Mouse (Mus musculus) neural tube, embryonic 13.5 days (tissue): Measurements from ENCODE around the gene Lep. TPM values are rescaled to one million over a fixed set of nuclear protein-coding genes. Genes with fewer than 3 reads are reported as not detected.

Experiments used
- ATAC-seq: fragments of 200-750 bp; cut with Nextera tagmentation; 2 replicates; pipeline ENCODE4 v1.8.0; 2017; ENCODE audit warnings: low read depth, mild to moderate bottlenecking, moderate TSS enrichment, moderate library complexity
- H3K27ac ChIP-seq: fragments of 300-500 bp; sonication (generic); replicated peaks from 2 replicates; pipeline ENCODE4 v1.5.1; 2015; ENCODE audit warnings: moderate library complexity, mild to moderate bottlenecking, inconsistent platforms
- H3K27me3 ChIP-seq: fragments of 300-500 bp; sonication (generic); 2 replicates; pipeline ENCODE4 v1.6.1; 2015; ENCODE audit warnings: mild to moderate bottlenecking, inconsistent platforms
- H3K36me3 ChIP-seq: fragments of 300-500 bp; sonication (generic); 2 replicates; pipeline ENCODE4 v1.6.1; 2015; ENCODE audit warnings: mild to moderate bottlenecking, inconsistent platforms
- H3K4me1 ChIP-seq: fragments of 300-500 bp; sonication (generic); replicated peaks from 2 replicates; pipeline ENCODE4 v1.6.1; 2015; ENCODE audit warnings: inconsistent platforms
- H3K4me2 ChIP-seq: fragments of 300-500 bp; sonication (generic); 2 replicates; pipeline ENCODE4 v1.6.1; 2015; ENCODE audit warnings: inconsistent platforms, mild to moderate bottlenecking, moderate library complexity
- H3K4me3 ChIP-seq: fragments of 300-500 bp; sonication (generic); 2 replicates; pipeline ENCODE4 v1.5.1; 2015; ENCODE audit warnings: mild to moderate bottlenecking, inconsistent platforms
- H3K9ac ChIP-seq: fragments of 300-500 bp; sonication (generic); 2 replicates; pipeline ENCODE4 v1.6.1; 2015; ENCODE audit warnings: moderate library complexity, mild to moderate bottlenecking, inconsistent platforms
- H3K9me3 ChIP-seq: fragments of 300-500 bp; sonication (generic); 2 replicates; pipeline ENCODE4 v1.6.1; 2016; ENCODE audit warnings: inconsistent platforms
- WGBS: fragments of 180-500 bp; shearing (Covaris S2); methylation state at CpG from one replicate; pipeline ENCODE4 v1.1.7; 2015; 5-methylcytosine and 5-hydroxymethylcytosine counted together
- polyA plus RNA-seq: library from polyadenylated mRNA; unstranded; fragments of >200 nt; fragmentation: Nextera tagmentation; extraction: Ambion mirVana; gene quantifications from 2 replicates; pipeline ENCODE4 v1.2.1, GENCODE M21; 2015

Gene Lep
- polyA plus RNA-seq = not detected in 2 replicates

- no peak within 1 kb of the TSS for H3K4me2 ChIP-seq
- 78% methylated on average over 28 of the region's 28 CpGs for WGBS
- no peak for ATAC-seq
Measured at GRCm38 (mm10) chr6:29059846-29060685, at the start of gene Lep. TSS of gene Lep (plus strand) at chr6:29060220.

GRCm38 (mm10) chr6:29011651-29012050 lies 48.4 kb upstream of the Lep start:
- WGBS = 87% methylated on average over 5 of the region's 5 CpGs
- Histone ChIP-seq H3K4me3 (no peak overlapping the region), H3K9me3 (no peaks in the 10 kb centered on the region), H3K36me3 (no peaks in the 10 kb centered on the region), H3K27ac (no peak overlapping the region), H3K27me3 (no peaks in the 10 kb centered on the region), H3K4me2 (no peak overlapping the region), H3K4me1 (peaks cover 3% of the 10 kb centered on the region), H3K9ac (no peak overlapping the region)
- no peak for ATAC-seq

More at GRCm38 (mm10) chr6:29059846-29060685, at the start of gene Lep:
- Histone ChIP-seq H3K9me3 (no peaks in the 10 kb centered on the region), H3K27ac (no peak within 1 kb of the TSS), H3K27me3 (0 out of 2 replicates have a peak, but pooled peaks cover 5% of the 10 kb centered on the region), H3K4me3 (no peak within 1 kb of the TSS), H3K9ac (no peak within 1 kb of the TSS), H3K36me3 (no peaks in the 10 kb centered on the region), H3K4me1 (peaks cover 5% of the 10 kb centered on the region; the same call in 1 of the 2 replicates)

- Histone ChIP-seq H3K4me2 (no peak overlapping the region), H3K9ac (no peak overlapping the region), H3K27me3 (peaks cover 8% of the 10 kb centered on the region; the same call in 1 of the 2 replicates), H3K4me3 (no peak overlapping the region), H3K4me1 (peaks cover 13% of the 10 kb centered on the region), H3K36me3 (no peaks in the 10 kb centered on the region), H3K27ac (no peak overlapping the region), H3K9me3 (no peaks in the 10 kb centered on the region)
- no peak for ATAC-seq
- WGBS = 93% methylated on average over 6 of the region's 6 CpGs
Measured at GRCm38 (mm10) chr6:29013216-29013615, 46.8 kb upstream of the Lep start.

- Histone ChIP-seq H3K27me3 (peaks cover 29% of the 10 kb centered on the region), H3K4me3 (peak overlapping the region; percentile 33), H3K4me1 (peaks cover 13% of the 10 kb centered on the region), H3K4me2 (peak overlapping the region; percentile 64), H3K27ac (0 out of 2 replicates have a peak overlapping the region, but pooled peaks have one; percentile 13), H3K9ac (peak overlapping the region; percentile 61), H3K36me3 (no peaks in the 10 kb centered on the region), H3K9me3 (no peaks in the 10 kb centered on the region)
- WGBS = 2% methylated on average over 16 of the region's 16 CpGs
- peak; percentile 13; the same call in 1 of the 2 replicates for ATAC-seq
Measured at GRCm38 (mm10) chr6:29016891-29017412, 43.1 kb upstream of the Lep start.

DNA sequence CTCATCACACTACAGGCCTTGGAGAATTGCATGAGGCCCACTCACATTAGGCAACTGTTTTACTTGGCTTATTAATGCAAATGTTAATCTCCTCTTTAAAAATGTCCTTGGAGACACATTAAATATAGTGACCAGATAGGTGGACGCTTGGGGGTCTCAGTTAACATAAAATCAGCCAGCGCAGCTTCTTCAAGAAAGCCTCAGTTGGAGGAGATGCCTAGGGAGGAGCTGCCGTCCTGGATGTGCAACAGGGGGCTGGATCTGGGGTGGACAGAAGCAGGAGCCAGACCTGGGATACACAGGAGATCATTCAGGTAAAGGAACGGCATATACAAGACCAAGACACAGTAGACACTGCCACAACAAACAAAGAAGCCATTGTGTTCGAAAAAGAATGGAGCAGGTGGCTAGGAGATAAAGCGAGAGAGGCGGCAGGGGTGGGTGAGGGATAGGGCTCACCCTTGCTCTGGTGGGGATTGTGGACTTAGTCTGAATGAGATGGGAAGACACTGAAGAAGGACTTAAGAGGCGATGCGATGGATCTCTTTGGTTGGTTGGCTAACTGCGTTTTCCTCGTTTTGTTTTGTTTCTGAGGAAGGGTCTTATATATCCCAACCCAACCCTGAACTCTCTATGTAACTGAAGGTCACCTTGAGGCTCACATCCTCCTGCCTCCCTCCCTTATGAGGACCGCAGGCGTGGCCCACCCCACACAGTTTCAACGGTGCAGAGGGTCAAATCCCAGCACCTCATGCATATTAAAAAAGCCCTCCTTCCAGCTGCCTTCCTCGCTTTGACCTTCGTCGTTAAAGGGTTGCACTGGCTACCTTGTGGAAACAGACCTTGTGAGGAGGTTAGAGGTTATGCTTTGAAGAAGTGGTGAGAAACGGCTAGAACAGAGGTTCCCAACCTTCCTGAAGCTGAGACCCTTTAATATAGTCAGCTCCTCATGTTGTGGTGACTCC lies 40.0 kb upstream of the Lep start:
- H3K9ac ChIP-seq = no peak overlapping the region
- H3K27me3 ChIP-seq = peaks cover 40% of the 10 kb centered on the region
- no peak overlapping the region for H3K4me2 ChIP-seq
- no peak overlapping the region for H3K4me3 ChIP-seq
- no peak overlapping the region for H3K27ac ChIP-seq
- H3K9me3 ChIP-seq = no peaks in the 10 kb centered on the region
- H3K36me3 ChIP-seq = no peaks in the 10 kb centered on the region
- 69% methylated on average over 18 of the region's 18 CpGs for WGBS
- H3K4me1 ChIP-seq = peaks cover 20% of the 10 kb centered on the region
- no peak for ATAC-seq

DNA sequence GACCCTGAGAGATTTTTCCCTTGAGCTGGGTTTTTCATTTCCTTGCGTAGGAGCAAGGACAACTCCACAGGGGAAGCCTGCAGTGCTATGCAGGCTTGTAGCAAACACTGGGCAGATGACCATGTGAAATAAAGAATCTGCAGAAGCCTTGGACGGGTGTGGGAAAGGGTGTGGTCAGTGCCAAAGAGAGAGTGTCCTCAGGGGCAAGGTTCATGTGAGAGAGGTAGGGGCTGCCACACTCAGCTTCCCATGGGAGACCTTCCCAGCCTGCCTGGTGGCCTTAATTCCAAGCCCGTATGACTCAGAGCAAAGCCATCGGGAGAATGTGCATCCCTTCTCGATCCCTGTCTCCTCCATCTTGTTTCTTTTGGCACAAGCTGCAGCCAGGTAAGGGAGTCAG lies 39.1 kb upstream of the Lep start:
- Histone ChIP-seq H3K36me3 (no peaks in the 10 kb centered on the region), H3K9ac (no peak overlapping the region), H3K27me3 (peaks cover 49% of the 10 kb centered on the region), H3K27ac (no peak overlapping the region), H3K9me3 (no peaks in the 10 kb centered on the region), H3K4me1 (peaks cover 20% of the 10 kb centered on the region), H3K4me2 (no peak overlapping the region), H3K4me3 (no peak overlapping the region)
- no peak for ATAC-seq
- 81% methylated on average over 5 of the region's 5 CpGs for WGBS

DNA sequence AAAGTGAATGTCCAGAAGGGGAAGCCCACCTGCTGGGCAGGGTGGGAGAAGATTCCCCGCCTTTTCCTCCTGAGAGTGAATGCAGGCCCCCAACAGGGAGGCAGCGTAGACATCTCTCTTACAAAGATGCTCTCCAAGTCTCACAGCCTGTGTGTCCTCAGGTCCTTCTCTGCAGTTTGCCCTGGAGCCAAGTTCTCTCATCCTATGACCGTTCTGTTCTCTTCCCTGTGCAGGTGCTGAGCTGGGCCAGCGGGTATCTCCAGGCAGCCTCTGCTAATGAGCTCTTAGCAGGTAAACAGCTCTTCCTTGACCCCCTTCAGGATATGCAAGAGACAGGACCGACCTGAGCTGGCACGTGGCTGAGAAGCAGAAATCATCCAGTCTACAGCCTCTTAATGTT lies 38.5 kb upstream of the Lep start:
- WGBS = 56% methylated on average over 6 of the region's 6 CpGs
- no peaks in the 10 kb centered on the region for H3K9me3 ChIP-seq
- H3K27me3 ChIP-seq = peaks cover 50% of the 10 kb centered on the region
- no peaks in the 10 kb centered on the region for H3K36me3 ChIP-seq
- H3K27ac ChIP-seq = no peak overlapping the region
- no peak for ATAC-seq
- H3K4me2 ChIP-seq = no peak overlapping the region
- H3K9ac ChIP-seq = no peak overlapping the region
- H3K4me1 ChIP-seq = peaks cover 19% of the 10 kb centered on the region
- no peak overlapping the region for H3K4me3 ChIP-seq

DNA sequence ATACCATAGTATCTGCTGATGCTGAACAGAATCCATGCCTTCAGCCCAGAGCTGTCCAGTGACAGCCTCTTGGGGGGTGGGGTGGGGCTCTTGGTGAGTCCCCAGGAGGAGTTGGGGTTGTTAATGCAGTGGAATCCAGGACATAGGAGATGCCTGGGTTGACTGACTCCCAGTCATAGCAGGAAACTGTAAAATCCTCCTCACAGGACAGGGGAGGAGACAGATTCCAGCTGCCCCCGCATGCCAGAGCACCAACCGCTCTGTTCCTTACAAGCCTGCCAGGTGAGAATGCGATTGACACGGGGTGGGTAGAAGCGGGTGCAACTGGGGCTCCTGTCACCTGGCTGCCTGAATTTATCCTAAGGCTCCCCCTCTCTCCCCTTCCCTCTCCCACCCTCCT lies 37.9 kb upstream of the Lep start:
- no peak overlapping the region for H3K27ac ChIP-seq
- no peak overlapping the region for H3K4me2 ChIP-seq
- H3K9me3 ChIP-seq = no peaks in the 10 kb centered on the region
- H3K36me3 ChIP-seq = no peaks in the 10 kb centered on the region
- peaks cover 12% of the 10 kb centered on the region for H3K4me1 ChIP-seq
- WGBS = 82% methylated on average over 5 of the region's 5 CpGs
- H3K27me3 ChIP-seq = peaks cover 54% of the 10 kb centered on the region
- no peak overlapping the region for H3K9ac ChIP-seq
- ATAC-seq = no peak
- H3K4me3 ChIP-seq = no peak overlapping the region

DNA sequence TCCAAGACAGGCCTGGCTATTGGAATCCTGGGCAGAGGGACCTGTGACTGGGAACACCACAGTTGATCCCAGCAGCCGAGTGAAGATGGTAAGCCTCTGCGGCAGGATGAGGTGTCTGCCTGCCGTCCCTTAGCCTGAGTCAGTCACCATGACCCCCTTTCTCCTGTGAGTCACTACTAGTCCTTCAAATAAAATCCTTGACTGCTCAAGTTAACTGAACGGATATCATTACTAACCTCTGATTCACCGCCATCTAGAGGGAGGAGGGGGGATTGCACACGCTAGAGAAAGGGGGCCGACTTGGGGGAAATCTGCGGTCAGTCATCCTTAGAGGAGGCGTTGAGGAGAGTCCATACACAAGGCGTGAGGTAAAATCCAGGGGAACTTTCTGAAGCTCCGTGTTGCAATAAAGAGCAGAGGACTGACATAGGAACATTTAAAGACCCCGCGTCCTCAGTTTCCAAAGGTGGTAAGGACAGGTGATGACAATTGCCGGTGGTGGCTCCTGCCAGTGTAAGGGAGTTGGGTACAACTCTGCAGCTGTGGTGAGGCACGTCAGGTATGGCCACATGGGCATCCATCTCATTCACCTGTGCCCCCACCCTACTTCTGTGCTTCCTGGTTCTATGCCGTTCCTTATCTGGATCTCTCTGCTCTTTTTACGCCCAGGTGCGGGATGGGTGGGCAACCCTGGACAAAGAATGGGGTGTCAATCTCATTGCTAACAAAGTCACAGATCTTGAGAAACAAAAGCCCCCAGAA lies 36.6 kb upstream of the Lep start:
- Histone ChIP-seq H3K27me3 (peaks cover 44% of the 10 kb centered on the region), H3K9me3 (no peaks in the 10 kb centered on the region), H3K27ac (no peak overlapping the region), H3K4me1 (peaks cover 7% of the 10 kb centered on the region), H3K4me2 (no peak overlapping the region; the same call in 1 of the 2 replicates), H3K36me3 (no peaks in the 10 kb centered on the region), H3K9ac (peak overlapping the region; percentile 48; the same call in 1 of the 2 replicates), H3K4me3 (no peak overlapping the region)
- peak; percentile 32 for ATAC-seq
- 40% methylated on average over 18 of the region's 18 CpGs for WGBS

GRCm38 (mm10) chr6:29024000-29024417 lies 36.0 kb upstream of the Lep start:
- Histone ChIP-seq H3K27me3 (peaks cover 40% of the 10 kb centered on the region), H3K4me1 (peaks cover 7% of the 10 kb centered on the region), H3K27ac (no peak overlapping the region), H3K36me3 (no peaks in the 10 kb centered on the region), H3K9me3 (no peaks in the 10 kb centered on the region), H3K9ac (peak overlapping the region; percentile 48; the same call in 1 of the 2 replicates), H3K4me3 (no peak overlapping the region), H3K4me2 (peak overlapping the region; percentile 42)
- ATAC-seq = peak; percentile 74
- 5% methylated on average over 16 of the region's 16 CpGs for WGBS

- Histone ChIP-seq H3K4me1 (peaks cover 7% of the 10 kb centered on the region), H3K27me3 (peaks cover 34% of the 10 kb centered on the region), H3K9ac (no peak overlapping the region), H3K4me2 (no peak overlapping the region), H3K9me3 (peaks cover 7% of the 10 kb centered on the region; the same call in 1 of the 2 replicates), H3K4me3 (no peak overlapping the region), H3K36me3 (no peaks in the 10 kb centered on the region), H3K27ac (no peak overlapping the region)
- no peak for ATAC-seq
- WGBS = 40% methylated on average over 12 of the region's 12 CpGs
Measured at GRCm38 (mm10) chr6:29025796-29026482, 34.1 kb upstream of the Lep start.
